Comparison of ENCODE assay signal across 8 mouse cellular contexts in the genomic region with DNA sequence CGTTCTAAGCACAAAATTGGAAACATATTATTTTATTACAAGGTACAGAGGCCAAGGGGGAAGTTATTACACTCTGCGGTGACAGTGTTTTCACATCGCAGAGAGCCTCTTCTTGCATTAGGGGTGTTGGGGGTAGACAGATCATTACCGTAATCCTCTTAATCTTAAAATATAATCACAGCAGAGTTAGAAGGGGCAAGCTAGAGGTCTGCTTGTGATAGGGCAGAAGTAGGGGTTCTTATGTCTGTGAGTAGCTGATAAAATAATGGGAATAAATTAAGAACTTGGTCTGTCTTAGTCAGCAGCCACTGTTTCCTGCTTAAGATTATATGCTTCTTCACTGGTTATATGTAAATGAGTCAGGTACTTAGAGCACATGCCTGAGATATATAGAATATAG. TPM values are rescaled to one million over a fixed set of nuclear protein-coding genes. Genes with fewer than 3 reads are reported as not detected.
DNase-seq lines count a peak whose midpoint lies in the region; ATAC-seq and TF ChIP-seq lines count a peak whose summit lies in the region.

No protein-coding gene starts in this region.

- no peak for DNase-seq in heart, postnatal 36 days
- DNase-seq in 416B (ENCODE audit: low read depth) = peak; percentile 89
- no peak for DNase-seq in liver, embryonic 13.5 days
- no peak for DNase-seq in forebrain, postnatal 0 days
- no peak for DNase-seq in cerebellum, adult 11 months
- DNase-seq in layer of hippocampus, adult 11-12 months (ENCODE audit: low spot score) = no peak

- no peaks in the 10 kb centered on the region for H3K9me3 ChIP-seq in heart, embryonic 15.5 days (replicated peaks)
- no peaks in the 10 kb centered on the region for H3K9me3 ChIP-seq in embryonic facial prominence, embryonic 12.5 days
- H3K9me3 ChIP-seq in liver, embryonic 13.5 days (replicated peaks) = no peaks in the 10 kb centered on the region
- no peaks in the 10 kb centered on the region for H3K9me3 ChIP-seq in forebrain, postnatal 0 days (ENCODE audit: low read length)

- no peaks in the 10 kb centered on the region for H3K27me3 ChIP-seq in heart, embryonic 15.5 days
- H3K27me3 ChIP-seq in embryonic facial prominence, embryonic 12.5 days = no peaks in the 10 kb centered on the region
- no peaks in the 10 kb centered on the region for H3K27me3 ChIP-seq in liver, embryonic 13.5 days
- H3K27me3 ChIP-seq in forebrain, postnatal 0 days (ENCODE audit: insufficient read depth, low read length) = no peaks in the 10 kb centered on the region

- H3K4me1 ChIP-seq in heart, embryonic 15.5 days (replicated peaks) = peaks cover 26% of the 10 kb centered on the region
- peaks cover 28% of the 10 kb centered on the region for H3K4me1 ChIP-seq in embryonic facial prominence, embryonic 12.5 days
- H3K4me1 ChIP-seq in liver, embryonic 13.5 days (replicated peaks) = peaks cover 45% of the 10 kb centered on the region
- H3K4me1 ChIP-seq in forebrain, postnatal 0 days (ENCODE audit: insufficient read depth) = 0 out of 2 replicates have a peak, but pooled peaks cover 4% of the 10 kb centered on the region

- H3K36me3 ChIP-seq in heart, embryonic 15.5 days = no peaks in the 10 kb centered on the region
- no peaks in the 10 kb centered on the region for H3K36me3 ChIP-seq in embryonic facial prominence, embryonic 12.5 days
- no peaks in the 10 kb centered on the region for H3K36me3 ChIP-seq in liver, embryonic 13.5 days
- no peaks in the 10 kb centered on the region for H3K36me3 ChIP-seq in forebrain, postnatal 0 days (ENCODE audit: insufficient read depth)

- no peak overlapping the region for H3K9ac ChIP-seq in heart, embryonic 15.5 days
- H3K9ac ChIP-seq in embryonic facial prominence, embryonic 12.5 days = no peak overlapping the region
- no peak overlapping the region for H3K9ac ChIP-seq in liver, embryonic 13.5 days
- H3K9ac ChIP-seq in forebrain, postnatal 0 days = no peak overlapping the region

- peak overlapping the region; percentile 24 for H3K4me3 ChIP-seq in heart, embryonic 15.5 days
- no peak overlapping the region for H3K4me3 ChIP-seq in embryonic facial prominence, embryonic 12.5 days
- no peak overlapping the region for H3K4me3 ChIP-seq in liver, embryonic 13.5 days (replicated peaks)
- no peak overlapping the region for H3K4me3 ChIP-seq in forebrain, postnatal 0 days (ENCODE audit: low read depth, low read length)

- intact Hi-C loops in heart, postnatal 36 days (cut with DNase I) = no loop called here

- H3K27ac ChIP-seq in heart, embryonic 15.5 days = no peak overlapping the region
- H3K27ac ChIP-seq in embryonic facial prominence, embryonic 12.5 days = peak overlapping the region; percentile 31; the same call in 1 of the 2 replicates
- H3K27ac ChIP-seq in liver, embryonic 13.5 days = no peak overlapping the region
- H3K27ac ChIP-seq in forebrain, postnatal 0 days (ENCODE audit: low read depth, low read length) = no peak overlapping the region

- TF ChIP-seq CTCF in forebrain, postnatal 0 days (IDR thresholded peaks at IDR 0.05; ENCODE audit: low read depth) = no peak

- no peak for ATAC-seq in heart, embryonic 15.5 days (replicated peaks; ENCODE audit: insufficient number of reproducible peaks, insufficient read depth, low FRiP score, low read depth)
- no peak for ATAC-seq in embryonic facial prominence, embryonic 12.5 days (ENCODE audit: insufficient number of reproducible peaks, insufficient read depth, low FRiP score, low TSS enrichment)
- peak; percentile 45 for ATAC-seq in liver, embryonic 13.5 days (ENCODE audit: low read depth)
- no peak for ATAC-seq in forebrain, postnatal 0 days

- 53% methylated on average over 4 of the region's 4 CpGs for WGBS in heart, embryonic 15.5 days
- 34% methylated on average over 4 of the region's 4 CpGs for WGBS in embryonic facial prominence, embryonic 12.5 days
- WGBS in liver, embryonic 13.5 days (ENCODE audit: insufficient replicate concordance) = 38% methylated on average over 4 of the region's 4 CpGs
- WGBS in forebrain, postnatal 0 days = 83% methylated on average over 4 of the region's 4 CpGs

- peak overlapping the region; percentile 56 for H3K4me2 ChIP-seq in heart, embryonic 15.5 days
- H3K4me2 ChIP-seq in embryonic facial prominence, embryonic 12.5 days (replicated peaks) = peak overlapping the region; percentile 38
- peak overlapping the region; percentile 29 for H3K4me2 ChIP-seq in liver, embryonic 13.5 days
- H3K4me2 ChIP-seq in forebrain, postnatal 0 days (ENCODE audit: low read depth) = no peak overlapping the region

RNA-seq across cellular contexts. Expression of gene Usp6nl, which starts 30.6 kb away (rescaled TPM):
- 4.6 and 6.6 TPM in 2 replicates for polyA plus RNA-seq in heart, embryonic 15.5 days (2015; fragmentation: Nextera tagmentation; extraction: Ambion mirVana)
- total RNA-seq in heart, postnatal 36 days (2021) = 1 to 10 TPM; 5.5 to 6.5 TPM
- polyA plus RNA-seq in embryonic facial prominence, embryonic 12.5 days (2016; fragmentation: Nextera tagmentation; extraction: Ambion mirVana) = 15.7 and 16.5 TPM in 2 replicates
- 3.4 and 5.5 TPM in 2 replicates for polyA plus RNA-seq in liver, embryonic 13.5 days (2015; fragmentation: Nextera tagmentation; extraction: Ambion mirVana)
- 13.5 and 18.3 TPM in 2 replicates for total RNA-seq in forebrain, postnatal 0 days (2014; rRNA removed)
- polyA plus RNA-seq in forebrain, postnatal 0 days (2015; fragmentation: Nextera tagmentation; extraction: Ambion mirVana) = 3.8 and 6.5 TPM in 2 replicates
